Mouse (Mus musculus): ENCODE data around the gene Ndufv1. TPM values are rescaled to one million over a fixed set of nuclear protein-coding genes. Genes with fewer than 3 reads are reported as not detected.
A peak's percentile ranks its signal among the peaks of the same experiment; 100 is the strongest.

Ndufv1 gene
- polyA plus RNA-seq, 1 experiment from 2014 or later: 174 TPM

- no peaks in the 10 kb centered on the region for H3K36me3 ChIP-seq (ENCODE audit: control insufficient read depth, insufficient read depth, low read length)
- no peak overlapping the region for H3K4me2 ChIP-seq (ENCODE audit: low read depth, low read length, severe bottlenecking)
- 93% methylated on average over 5 of the region's 5 CpGs for WGBS
- no peak overlapping the region for H3K9ac ChIP-seq (ENCODE audit: low read length)
- no peak overlapping the region for H3K27ac ChIP-seq (ENCODE audit: low read depth, low read length)
- ATAC-seq (replicated peaks; ENCODE audit: low FRiP score) (no peak), DNase-seq (ENCODE audit: low spot score) (no peak)
- no peak overlapping the region for H3K4me3 ChIP-seq (ENCODE audit: low read depth, low read length)
- H3K27me3 ChIP-seq (ENCODE audit: control insufficient read depth, insufficient read depth, low read length): no peaks in the 10 kb centered on the region
- H3K9me3 ChIP-seq (ENCODE audit: control insufficient read depth, low read length): no peaks in the 10 kb centered on the region
- H3K4me1 ChIP-seq (replicated peaks; ENCODE audit: control insufficient read depth, insufficient read depth, low read length): peaks cover 2% of the 10 kb centered on the region; the same call in 1 of the 2 replicates
Measured at GRCm38 (mm10) chr19:4001752-4002151, 10.9 kb downstream of the Ndufv1 start.

DNA sequence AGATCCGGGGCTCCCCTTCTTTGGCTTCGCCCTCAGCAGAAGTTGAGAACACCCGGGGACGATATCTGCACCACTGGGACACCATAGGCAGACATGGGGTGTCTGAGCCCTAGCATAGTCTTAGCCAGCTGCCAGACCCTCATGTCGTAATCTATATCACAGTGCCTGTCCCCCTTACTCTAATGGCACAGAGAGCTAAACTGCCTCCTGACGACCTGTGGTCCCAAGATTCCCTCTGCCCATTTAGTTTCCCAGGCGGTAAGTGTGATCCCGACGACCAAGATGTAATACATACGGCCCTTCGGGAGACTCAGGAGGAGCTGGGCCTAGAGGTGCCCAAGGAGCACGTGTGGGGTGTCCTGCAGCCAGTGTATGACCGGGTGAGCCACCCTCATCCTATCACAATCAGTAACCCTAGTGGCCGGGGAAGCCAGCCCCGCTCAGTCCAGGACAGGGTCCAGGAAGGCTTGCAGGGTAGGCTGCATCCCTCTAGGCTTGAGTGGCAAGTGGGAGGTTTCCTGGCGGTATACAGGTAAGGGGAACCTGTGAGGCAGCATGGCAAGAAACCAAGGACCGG lies 11.6 kb downstream of the Ndufv1 start:
- Histone ChIP-seq H3K36me3 (ENCODE audit: control insufficient read depth, insufficient read depth, low read length) (no peaks in the 10 kb centered on the region), H3K9me3 (ENCODE audit: control insufficient read depth, low read length) (no peaks in the 10 kb centered on the region), H3K4me1 (replicated peaks; ENCODE audit: control insufficient read depth, insufficient read depth, low read length) (peaks cover 2% of the 10 kb centered on the region; the same call in 1 of the 2 replicates), H3K4me2 (ENCODE audit: low read depth, low read length, severe bottlenecking) (peak overlapping the region; percentile 90), H3K27me3 (ENCODE audit: control insufficient read depth, insufficient read depth, low read length) (no peaks in the 10 kb centered on the region), H3K27ac (ENCODE audit: low read depth, low read length) (peak overlapping the region; percentile 96), H3K4me3 (ENCODE audit: low read depth, low read length) (peak overlapping the region; percentile 73), H3K9ac (ENCODE audit: low read length) (peak overlapping the region; percentile 89)
- peak; percentile 23; the same call in 1 of the 2 replicates for ATAC-seq (replicated peaks; ENCODE audit: low FRiP score)
- 17% methylated on average over 17 of the region's 17 CpGs for WGBS
- DNase-seq (ENCODE audit: low spot score): no peak

GRCm38 (mm10) chr19:4000119-4000900 lies 12.3 kb downstream of the Ndufv1 start, which contains the start of the genes Nudt8 and Gm49405:
Gene Nudt8, plus strand, starts transcription at chr19:4000580.
Gene Gm49405, plus strand, starts transcription at chr19:4000626.
- H3K4me2 ChIP-seq (ENCODE audit: low read depth, low read length, severe bottlenecking): peak within 1 kb of the TSS; percentile 90
- H3K4me3 ChIP-seq (ENCODE audit: low read depth, low read length): peak within 1 kb of the TSS; percentile 73
- no peaks in the 10 kb centered on the region for H3K36me3 ChIP-seq (ENCODE audit: control insufficient read depth, insufficient read depth, low read length)
- ATAC-seq (replicated peaks; ENCODE audit: low FRiP score) (peak; percentile 91), DNase-seq (ENCODE audit: low spot score) (peak; percentile 97)
- H3K9me3 ChIP-seq (ENCODE audit: control insufficient read depth, low read length): no peaks in the 10 kb centered on the region
- WGBS: under 1% methylated on average over 64 of the region's 64 CpGs
- no peaks in the 10 kb centered on the region for H3K27me3 ChIP-seq (ENCODE audit: control insufficient read depth, insufficient read depth, low read length)
- peaks cover 2% of the 10 kb centered on the region; the same call in 1 of the 2 replicates for H3K4me1 ChIP-seq (replicated peaks; ENCODE audit: control insufficient read depth, insufficient read depth, low read length)
- H3K9ac ChIP-seq (ENCODE audit: low read length): peak within 1 kb of the TSS; percentile 89
- H3K27ac ChIP-seq (ENCODE audit: low read depth, low read length): peak within 1 kb of the TSS; percentile 96

DNA sequence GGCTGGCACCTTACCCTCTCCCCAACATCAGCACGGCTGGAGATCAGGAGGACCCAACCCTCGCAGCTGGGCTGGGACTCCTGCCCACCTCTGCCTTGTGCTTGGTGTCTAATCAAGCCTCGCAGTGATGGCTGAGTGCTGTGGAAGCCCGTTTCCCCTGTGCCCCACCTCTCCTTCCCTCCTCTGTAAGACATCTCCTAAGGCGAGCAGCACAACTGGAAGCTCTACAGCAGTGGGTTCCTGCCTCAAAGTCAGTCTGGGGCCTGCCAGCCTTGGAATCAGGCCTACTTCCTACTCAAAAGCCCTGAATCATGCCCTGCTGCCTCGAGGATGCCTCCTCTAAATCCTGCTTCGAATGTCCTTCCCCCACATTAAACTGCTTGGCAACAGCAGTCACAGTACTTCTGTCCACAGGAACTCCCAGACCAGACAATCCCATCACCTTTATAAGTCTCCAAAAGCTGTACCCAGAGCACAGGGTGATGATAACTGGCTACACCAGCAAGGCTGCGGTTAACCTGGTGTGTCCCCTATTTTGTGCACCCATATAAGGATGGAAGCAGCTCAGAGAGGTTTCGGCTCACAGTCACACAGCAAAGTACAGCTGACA lies 13.4 kb downstream of the Ndufv1 start:
- WGBS: 89% methylated on average over 9 of the region's 9 CpGs
- Histone ChIP-seq H3K4me2 (ENCODE audit: low read depth, low read length, severe bottlenecking) (peak overlapping the region; percentile 90; the same call in 1 of the 2 replicates), H3K36me3 (ENCODE audit: control insufficient read depth, insufficient read depth, low read length) (no peaks in the 10 kb centered on the region)

DNA sequence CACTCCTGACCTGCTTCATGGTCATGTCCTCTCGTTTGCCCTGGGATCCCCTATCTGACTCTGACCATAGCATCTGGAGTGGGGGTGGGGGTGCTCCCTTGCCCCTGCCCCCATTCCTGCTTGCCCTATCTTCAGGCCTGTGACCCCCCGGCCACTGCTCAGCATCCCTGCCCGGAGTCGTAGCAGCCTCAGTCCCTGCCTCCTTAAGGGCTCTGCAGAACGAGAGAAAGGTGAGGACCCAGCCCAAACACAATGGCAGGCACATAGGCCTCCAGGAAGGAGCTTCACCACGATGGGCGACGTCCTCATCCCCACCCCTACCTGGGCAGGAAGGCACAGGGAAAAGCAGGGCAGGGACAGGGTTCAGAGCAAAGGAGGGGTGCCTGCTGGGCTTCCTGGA lies 14.3 kb downstream of the Ndufv1 start:
- Histone ChIP-seq H3K4me2 (ENCODE audit: low read depth, low read length, severe bottlenecking) (no peak overlapping the region), H3K27me3 (ENCODE audit: control insufficient read depth, insufficient read depth, low read length) (no peaks in the 10 kb centered on the region), H3K9ac (ENCODE audit: low read length) (no peak overlapping the region), H3K36me3 (ENCODE audit: control insufficient read depth, insufficient read depth, low read length) (no peaks in the 10 kb centered on the region), H3K9me3 (ENCODE audit: control insufficient read depth, low read length) (no peaks in the 10 kb centered on the region), H3K4me1 (replicated peaks; ENCODE audit: control insufficient read depth, insufficient read depth, low read length) (peaks cover 2% of the 10 kb centered on the region; the same call in 1 of the 2 replicates), H3K27ac (ENCODE audit: low read depth, low read length) (no peak overlapping the region), H3K4me3 (ENCODE audit: low read depth, low read length) (no peak overlapping the region)
- 71% methylated on average over 8 of the region's 8 CpGs for WGBS
- ATAC-seq (replicated peaks; ENCODE audit: low FRiP score): no peak
- DNase-seq (ENCODE audit: low spot score): no peak

More for the DNA sequence above, 13.4 kb downstream of the Ndufv1 start:
- DNase-seq (ENCODE audit: low spot score) (no peak), ATAC-seq (replicated peaks; ENCODE audit: low FRiP score) (no peak)
- no peaks in the 10 kb centered on the region for H3K9me3 ChIP-seq (ENCODE audit: control insufficient read depth, low read length)
- no peaks in the 10 kb centered on the region for H3K27me3 ChIP-seq (ENCODE audit: control insufficient read depth, insufficient read depth, low read length)
- no peak overlapping the region for H3K27ac ChIP-seq (ENCODE audit: low read depth, low read length)
- peak overlapping the region; percentile 47 for H3K9ac ChIP-seq (ENCODE audit: low read length)
- H3K4me3 ChIP-seq (ENCODE audit: low read depth, low read length): no peak overlapping the region
- H3K4me1 ChIP-seq (replicated peaks; ENCODE audit: control insufficient read depth, insufficient read depth, low read length): peaks cover 2% of the 10 kb centered on the region; the same call in 1 of the 2 replicates

GRCm38 (mm10) chr19:3997231-3997630 lies 15.4 kb downstream of the Ndufv1 start:
- Histone ChIP-seq H3K9ac (ENCODE audit: low read length) (no peak overlapping the region), H3K4me3 (ENCODE audit: low read depth, low read length) (no peak overlapping the region), H3K9me3 (ENCODE audit: control insufficient read depth, low read length) (no peaks in the 10 kb centered on the region), H3K4me2 (ENCODE audit: low read depth, low read length, severe bottlenecking) (no peak overlapping the region), H3K4me1 (replicated peaks; ENCODE audit: control insufficient read depth, insufficient read depth, low read length) (peaks cover 2% of the 10 kb centered on the region; the same call in 1 of the 2 replicates), H3K27me3 (ENCODE audit: control insufficient read depth, insufficient read depth, low read length) (no peaks in the 10 kb centered on the region), H3K27ac (ENCODE audit: low read depth, low read length) (no peak overlapping the region), H3K36me3 (ENCODE audit: control insufficient read depth, insufficient read depth, low read length) (no peaks in the 10 kb centered on the region)
- DNase-seq (ENCODE audit: low spot score) (no peak), ATAC-seq (replicated peaks; ENCODE audit: low FRiP score) (no peak)
- WGBS: 67% methylated on average over 8 of the region's 8 CpGs

GRCm38 (mm10) chr19:3996747-3997146 lies 15.9 kb downstream of the Ndufv1 start:
- no peak overlapping the region for H3K4me3 ChIP-seq (ENCODE audit: low read depth, low read length)
- WGBS: 87% methylated on average over 8 of the region's 8 CpGs
- no peak overlapping the region for H3K4me2 ChIP-seq (ENCODE audit: low read depth, low read length, severe bottlenecking)
- no peak for DNase-seq (ENCODE audit: low spot score)
- no peaks in the 10 kb centered on the region for H3K27me3 ChIP-seq (ENCODE audit: control insufficient read depth, insufficient read depth, low read length)
- H3K4me1 ChIP-seq (replicated peaks; ENCODE audit: control insufficient read depth, insufficient read depth, low read length): peaks cover 2% of the 10 kb centered on the region; the same call in 1 of the 2 replicates
- no peak for ATAC-seq (replicated peaks; ENCODE audit: low FRiP score)
- H3K36me3 ChIP-seq (ENCODE audit: control insufficient read depth, insufficient read depth, low read length): no peaks in the 10 kb centered on the region
- H3K9ac ChIP-seq (ENCODE audit: low read length): no peak overlapping the region
- no peaks in the 10 kb centered on the region for H3K9me3 ChIP-seq (ENCODE audit: control insufficient read depth, low read length)
- no peak overlapping the region for H3K27ac ChIP-seq (ENCODE audit: low read depth, low read length)

- no peak overlapping the region for H3K4me2 ChIP-seq (ENCODE audit: low read depth, low read length, severe bottlenecking)
- ATAC-seq (replicated peaks; ENCODE audit: low FRiP score) (no peak), DNase-seq (ENCODE audit: low spot score) (no peak)
- H3K27ac ChIP-seq (ENCODE audit: low read depth, low read length): no peak overlapping the region
- H3K9ac ChIP-seq (ENCODE audit: low read length): no peak overlapping the region
- no peaks in the 10 kb centered on the region for H3K36me3 ChIP-seq (ENCODE audit: control insufficient read depth, insufficient read depth, low read length)
- no peaks in the 10 kb centered on the region for H3K9me3 ChIP-seq (ENCODE audit: control insufficient read depth, low read length)
- H3K4me3 ChIP-seq (ENCODE audit: low read depth, low read length): no peak overlapping the region
- WGBS: 77% methylated on average over 7 of the region's 7 CpGs
- H3K27me3 ChIP-seq (ENCODE audit: control insufficient read depth, insufficient read depth, low read length): no peaks in the 10 kb centered on the region
- H3K4me1 ChIP-seq (replicated peaks; ENCODE audit: control insufficient read depth, insufficient read depth, low read length): peaks cover 2% of the 10 kb centered on the region; the same call in 1 of the 2 replicates
Measured at GRCm38 (mm10) chr19:3996106-3996505, 16.5 kb downstream of the Ndufv1 start.
